ENCODE assay signal across 8 mouse cellular contexts in genomic region chr11:103696851-103697564, GRCm38 (mm10). TPM values are rescaled to one million over a fixed set of nuclear protein-coding genes. Genes with fewer than 3 reads are reported as not detected.
DNase-seq lines count a peak whose midpoint lies in the region; ATAC-seq lines count a peak whose summit lies in the region.

No protein-coding gene starts in this region.

- peak; percentile 62; the same call in 1 of the 2 replicates for ATAC-seq in kidney, embryonic 16.5 days (ENCODE audit: low FRiP score, low TSS enrichment)
- peak; percentile 64 for ATAC-seq in forebrain, embryonic 14.5 days
- ATAC-seq in liver, embryonic 16.5 days (ENCODE audit: low read depth): peak; percentile 52

- H3K36me3 ChIP-seq in kidney, embryonic 16.5 days (ENCODE audit: insufficient read depth, low read length): no peaks in the 10 kb centered on the region
- no peaks in the 10 kb centered on the region; the same call in 1 of the 2 replicates for H3K36me3 ChIP-seq in forebrain, embryonic 14.5 days (ENCODE audit: control insufficient read depth, insufficient read depth, low read length)
- H3K36me3 ChIP-seq in liver, embryonic 16.5 days (ENCODE audit: control insufficient read depth, insufficient read depth): no peaks in the 10 kb centered on the region

- peak overlapping the region; percentile 94 for H3K9ac ChIP-seq in kidney, embryonic 16.5 days (replicated peaks; ENCODE audit: low read length)
- H3K9ac ChIP-seq in forebrain, embryonic 14.5 days (ENCODE audit: low read length): peak overlapping the region; percentile 66
- H3K9ac ChIP-seq in liver, embryonic 16.5 days (ENCODE audit: low read depth, low read length): peak overlapping the region; percentile 88

- H3K4me1 ChIP-seq in kidney, embryonic 16.5 days (ENCODE audit: insufficient read depth, low read length): peaks cover 5% of the 10 kb centered on the region; the same call in 1 of the 2 replicates
- H3K4me1 ChIP-seq in forebrain, embryonic 14.5 days (ENCODE audit: control insufficient read depth, insufficient read depth, low read length): peaks cover 3% of the 10 kb centered on the region; the same call in 1 of the 2 replicates
- peaks cover 7% of the 10 kb centered on the region; the same call in 1 of the 2 replicates for H3K4me1 ChIP-seq in liver, embryonic 16.5 days (ENCODE audit: control insufficient read depth, low read depth, low read length)

- no peak for DNase-seq in kidney, adult 9 months
- peak; percentile 81 for DNase-seq in MN1 (ENCODE audit: low spot score)
- no peak for DNase-seq in forebrain, embryonic 14.5 days (ENCODE audit: low spot score)
- no peak for DNase-seq in gastrocnemius, postnatal 25 days
- no peak for DNase-seq in gastrocnemius, postnatal 10 days
- DNase-seq in right cerebral cortex, postnatal 14 days: no peak

- peak overlapping the region; percentile 66 for H3K4me2 ChIP-seq in kidney, embryonic 16.5 days (replicated peaks; ENCODE audit: low read depth, low read length)
- H3K4me2 ChIP-seq in forebrain, embryonic 14.5 days (ENCODE audit: low read length): peak overlapping the region; percentile 68
- H3K4me2 ChIP-seq in liver, embryonic 16.5 days (ENCODE audit: low read depth, low read length): peak overlapping the region; percentile 70

- no peaks in the 10 kb centered on the region for H3K9me3 ChIP-seq in kidney, embryonic 16.5 days (ENCODE audit: low read length)
- H3K9me3 ChIP-seq in forebrain, embryonic 14.5 days (replicated peaks; ENCODE audit: control insufficient read depth, low read length): no peaks in the 10 kb centered on the region
- no peaks in the 10 kb centered on the region for H3K9me3 ChIP-seq in liver, embryonic 16.5 days (replicated peaks; ENCODE audit: control insufficient read depth, low read length)

- H3K27me3 ChIP-seq in kidney, embryonic 16.5 days (ENCODE audit: insufficient read depth, low read length): no peaks in the 10 kb centered on the region
- H3K27me3 ChIP-seq in forebrain, embryonic 14.5 days (replicated peaks; ENCODE audit: control insufficient read depth, insufficient read depth, low read length): no peaks in the 10 kb centered on the region
- H3K27me3 ChIP-seq in liver, embryonic 16.5 days (ENCODE audit: control insufficient read depth, insufficient read depth, low read depth, low read length): no peaks in the 10 kb centered on the region

- WGBS in kidney, embryonic 16.5 days: 1% methylated on average over 18 of the region's 18 CpGs
- 2% methylated on average over 18 of the region's 18 CpGs for WGBS in forebrain, embryonic 14.5 days
- under 1% methylated on average over 18 of the region's 18 CpGs for WGBS in liver, embryonic 16.5 days (ENCODE audit: insufficient replicate concordance)

- peak overlapping the region; percentile 75 for H3K4me3 ChIP-seq in kidney, embryonic 16.5 days (ENCODE audit: low read length)
- H3K4me3 ChIP-seq in forebrain, embryonic 14.5 days (ENCODE audit: low read depth, low read length): peak overlapping the region; percentile 53
- H3K4me3 ChIP-seq in liver, embryonic 16.5 days (ENCODE audit: low read depth, low read length): peak overlapping the region; percentile 94

- H3K27ac ChIP-seq in kidney, embryonic 16.5 days (ENCODE audit: low read length): peak overlapping the region; percentile 99
- H3K27ac ChIP-seq in forebrain, embryonic 14.5 days (ENCODE audit: low read depth, low read length): peak overlapping the region; percentile 96
- peak overlapping the region; percentile 89 for H3K27ac ChIP-seq in liver, embryonic 16.5 days (ENCODE audit: low read length)

RNA-seq across cellular contexts. Expression of gene Gosr2, which starts 0.7 kb away (rescaled TPM):
- polyA plus RNA-seq in kidney, embryonic 16.5 days (2015; fragmentation: Nextera tagmentation; extraction: Ambion mirVana): 91.1 and 92.2 TPM in 2 replicates
- 105 and 106 TPM in 2 replicates for polyA plus RNA-seq in forebrain, embryonic 14.5 days (2014; fragmentation: Nextera tagmentation; extraction: Ambion mirVana)
- polyA plus RNA-seq in liver, embryonic 16.5 days (2015; fragmentation: Nextera tagmentation; extraction: Ambion mirVana): 36.4 and 37.9 TPM in 2 replicates
- total RNA-seq in gastrocnemius, postnatal 25 days (2021): 10 to 100 TPM; 38.9 to 40.4 TPM
- 10 to 100 TPM; 50.8 to 51.1 TPM for total RNA-seq in gastrocnemius, postnatal 10 days (2021)

RNA-seq across cellular contexts. Expression of gene Rprml, which starts 47.6 kb away (rescaled TPM):
- polyA plus RNA-seq in kidney, embryonic 16.5 days (2015; fragmentation: Nextera tagmentation; extraction: Ambion mirVana): not detected in 2 replicates
- 2.3 and 3.2 TPM in 2 replicates for polyA plus RNA-seq in forebrain, embryonic 14.5 days (2014; fragmentation: Nextera tagmentation; extraction: Ambion mirVana)
- not detected in 2 replicates for polyA plus RNA-seq in liver, embryonic 16.5 days (2015; fragmentation: Nextera tagmentation; extraction: Ambion mirVana)
- not detected for total RNA-seq in gastrocnemius, postnatal 25 days (2021)
- not detected for total RNA-seq in gastrocnemius, postnatal 10 days (2021)

RNA-seq across cellular contexts. Expression of gene Wnt9b, which starts 52.6 kb away (rescaled TPM):
- polyA plus RNA-seq in kidney, embryonic 16.5 days (2015; fragmentation: Nextera tagmentation; extraction: Ambion mirVana): 8.9 and 10.0 TPM in 2 replicates
- polyA plus RNA-seq in forebrain, embryonic 14.5 days (2014; fragmentation: Nextera tagmentation; extraction: Ambion mirVana): 0.10 and 0.26 TPM in 2 replicates
- polyA plus RNA-seq in liver, embryonic 16.5 days (2015; fragmentation: Nextera tagmentation; extraction: Ambion mirVana): 0.07 TPM in 2 replicates
- under 1 TPM in 1 of 2 experiments, not detected in 1; 0.08 TPM for total RNA-seq in gastrocnemius, postnatal 25 days (2021)
- total RNA-seq in gastrocnemius, postnatal 10 days (2021): under 1 TPM in 1 of 2 experiments, not detected in 1; 0.05 TPM

RNA-seq across cellular contexts. Expression of gene Lyzl6, which starts 58.3 kb away (rescaled TPM):
- polyA plus RNA-seq in kidney, embryonic 16.5 days (2015; fragmentation: Nextera tagmentation; extraction: Ambion mirVana): not detected in 2 replicates
- not detected in 2 replicates for polyA plus RNA-seq in forebrain, embryonic 14.5 days (2014; fragmentation: Nextera tagmentation; extraction: Ambion mirVana)
- polyA plus RNA-seq in liver, embryonic 16.5 days (2015; fragmentation: Nextera tagmentation; extraction: Ambion mirVana): not detected in 2 replicates
- total RNA-seq in gastrocnemius, postnatal 25 days (2021): not detected
- total RNA-seq in gastrocnemius, postnatal 10 days (2021): not detected
